Mouse (Mus musculus) splenic B cell, adult 2 months (primary cell): ENCODE measurements at regions not wholly inside any gene's neighbourhood (a gene's known extent, or its start where the extent isn't known, plus 50 kb on each side); places are given as distances from the start of the nearest gene placed in this dataset.
A peak's percentile ranks its signal among the peaks of the same experiment; 100 is the strongest.
"Not testable (repeated sequence)": the region's sequence is repeated elsewhere in the genome, so short reads cannot be mapped to it uniquely, and the experiment has no call there.

Source experiments
- DNase-seq: peaks from one replicate; pipeline ENCODE4 v3.0.0-alpha.2; 2011; ENCODE audit warnings: low read depth, low spot score
- H3K27me3 ChIP-seq: 2 replicates; pipeline ENCODE4 v1.6.1; 2012; ENCODE audit warnings: mild to moderate bottlenecking, low read length, moderate library complexity, mixed read lengths; ENCODE audit not compliant: control insufficient read depth, poor library complexity, insufficient read depth, severe bottlenecking
- H3K36me3 ChIP-seq: 2 replicates; pipeline ENCODE4 v1.6.1; 2012; ENCODE audit warnings: mild to moderate bottlenecking, low read length, moderate library complexity, mixed read lengths; ENCODE audit not compliant: control insufficient read depth, poor library complexity, insufficient read depth, severe bottlenecking

DNA sequence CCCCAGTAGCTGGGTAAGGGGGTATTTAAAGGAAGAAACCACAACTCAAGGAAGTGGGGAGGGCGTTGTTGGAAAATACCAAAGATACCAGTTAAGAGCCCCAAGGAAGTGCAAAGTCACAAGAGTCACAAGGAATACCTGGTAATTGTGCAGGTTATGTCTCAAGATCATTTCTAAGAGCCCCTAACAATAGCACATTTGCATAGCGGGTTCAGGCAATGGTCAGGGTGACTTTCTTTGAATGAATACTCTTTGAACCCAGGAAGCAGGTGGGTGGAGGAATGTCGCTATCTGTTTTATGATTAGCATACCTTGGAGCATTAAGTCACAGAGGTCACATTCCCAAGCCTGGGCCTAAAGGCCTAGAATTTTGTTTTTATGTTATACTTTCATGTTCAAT is 186.7 kb downstream of the Opa1 start:
- not testable (repeated sequence) for H3K27me3 ChIP-seq, DNase-seq, H3K36me3 ChIP-seq

DNA sequence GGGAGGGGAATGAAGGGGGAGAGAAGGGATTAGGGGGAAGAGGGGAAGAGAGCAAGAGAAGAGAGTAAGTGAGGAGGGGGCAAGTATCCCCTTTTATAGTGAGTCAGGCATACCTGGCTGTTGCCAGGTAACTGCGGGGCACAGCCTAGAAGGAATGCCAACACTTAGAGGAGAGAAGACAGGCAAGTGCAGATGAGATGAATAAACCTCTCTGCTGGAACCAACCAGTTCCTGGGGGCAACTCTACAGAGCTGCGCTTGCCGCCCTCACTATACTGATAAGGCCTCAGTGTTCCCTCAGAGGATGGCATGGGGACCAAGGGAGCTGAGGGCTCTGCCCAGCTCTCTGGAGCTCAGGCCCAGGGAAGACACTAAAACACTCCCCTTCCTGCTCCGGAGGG is 192.2 kb downstream of the Opa1 start:
- H3K27me3 ChIP-seq: no peaks in the 10 kb centered on the region; the same call in 1 of the 2 replicates
- no peak for DNase-seq
- no peaks in the 10 kb centered on the region for H3K36me3 ChIP-seq

DNA sequence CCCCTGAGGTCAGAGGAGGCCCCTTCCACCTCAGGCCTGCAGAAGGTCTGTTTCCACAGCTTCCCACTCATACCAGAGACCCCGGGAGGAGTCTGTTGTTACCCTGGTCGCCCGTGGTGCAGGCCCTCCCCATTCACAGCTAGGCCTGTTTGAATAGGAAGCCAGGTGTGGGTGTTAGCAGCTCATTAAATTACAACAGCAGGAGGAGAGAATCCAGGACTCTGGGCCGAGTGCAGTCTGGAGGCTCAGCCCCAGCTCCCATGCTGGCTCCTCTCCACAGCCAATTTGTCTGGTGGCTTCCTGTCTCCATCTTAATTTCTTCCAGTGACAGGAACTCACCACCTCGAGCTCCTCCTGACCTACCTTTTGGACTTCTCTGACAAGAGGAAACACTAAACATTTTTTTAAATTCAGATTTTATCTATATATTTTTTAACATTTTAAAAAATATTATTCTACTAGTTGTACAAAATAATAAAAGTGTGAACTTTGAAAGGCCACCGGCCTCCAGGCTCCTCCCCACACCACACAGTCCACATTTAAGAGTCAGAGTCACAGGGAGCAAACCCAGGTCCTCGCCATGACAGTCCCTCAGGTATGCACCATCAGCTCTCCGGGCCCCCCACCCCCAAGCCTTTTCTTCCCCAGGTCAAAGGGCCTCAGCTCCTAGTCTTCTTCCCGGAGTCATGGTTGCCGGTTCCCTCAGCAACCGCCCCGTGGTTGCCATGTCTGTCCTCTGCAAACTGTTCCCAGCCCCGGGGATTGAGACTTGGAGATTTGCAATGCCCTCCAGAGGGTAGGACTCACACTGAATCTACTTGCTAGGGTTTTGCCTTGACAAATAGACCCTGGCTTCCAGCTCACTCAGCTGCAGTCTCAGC is 192.8 kb downstream of the Opa1 start:
- no peaks in the 10 kb centered on the region; the same call in 1 of the 2 replicates for H3K27me3 ChIP-seq
- no peak for DNase-seq
- no peaks in the 10 kb centered on the region for H3K36me3 ChIP-seq

DNA sequence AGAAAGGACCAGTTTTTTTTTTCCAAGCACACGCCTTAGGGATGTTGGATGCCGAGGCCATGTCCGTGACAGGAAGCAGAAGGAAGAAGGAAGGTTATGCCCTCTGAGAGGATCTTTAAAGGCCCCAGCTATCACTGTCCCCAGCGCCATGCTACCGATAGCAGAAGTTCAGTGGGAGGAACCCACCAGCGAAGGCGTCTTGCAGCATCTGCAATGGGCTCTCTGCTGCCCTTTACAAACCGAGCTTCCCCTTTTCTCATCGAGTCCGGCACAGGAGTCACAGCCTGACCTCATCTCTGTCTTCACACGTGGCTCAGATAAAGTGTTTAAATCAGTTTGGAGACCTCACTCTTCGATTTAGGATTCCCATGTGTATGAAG is 193.5 kb downstream of the Opa1 start:
- H3K27me3 ChIP-seq: no peaks in the 10 kb centered on the region; the same call in 1 of the 2 replicates
- H3K36me3 ChIP-seq: no peaks in the 10 kb centered on the region
- no peak for DNase-seq

DNA sequence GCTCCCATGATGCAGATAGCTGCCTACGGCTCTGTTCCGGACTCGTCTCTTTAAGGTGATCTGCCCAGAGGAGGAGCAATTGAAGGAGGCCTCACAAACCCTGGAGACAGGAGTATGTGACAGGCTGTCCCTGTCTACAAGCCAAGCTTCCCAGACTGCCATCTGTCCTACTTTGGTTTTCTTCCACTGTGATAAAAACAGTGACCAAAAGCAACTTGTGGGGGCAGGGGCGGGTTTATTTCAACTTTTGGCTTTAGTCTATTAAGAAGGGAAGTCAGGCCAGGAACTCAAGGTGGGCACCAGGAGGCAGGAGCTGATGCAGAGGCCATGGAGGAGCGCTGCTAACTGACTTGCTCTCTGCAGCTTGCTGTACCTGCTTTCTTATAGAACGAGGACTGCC is 193.9 kb downstream of the Opa1 start:
- DNase-seq: no peak
- no peaks in the 10 kb centered on the region; the same call in 1 of the 2 replicates for H3K27me3 ChIP-seq
- H3K36me3 ChIP-seq: no peaks in the 10 kb centered on the region

DNA sequence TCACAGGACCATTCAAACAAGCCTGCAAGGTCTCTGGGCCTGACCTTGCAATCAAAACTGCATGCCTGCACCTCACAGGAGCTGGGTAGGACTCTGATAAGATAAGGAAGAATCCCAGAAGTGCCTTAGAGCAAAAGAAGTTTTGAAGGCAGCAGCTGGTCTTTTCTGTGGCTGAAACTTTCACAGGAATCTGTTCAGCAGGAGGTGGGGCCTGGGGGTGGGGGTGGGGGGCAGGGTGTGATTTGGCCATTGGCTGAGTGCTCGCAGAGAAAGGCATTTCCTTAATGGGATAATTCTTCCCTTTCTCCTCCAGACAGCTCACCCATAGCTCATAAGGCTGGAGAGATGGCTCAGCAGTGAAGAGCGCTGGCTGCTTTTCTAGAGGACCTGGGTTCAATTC is 195.8 kb downstream of the Opa1 start:
- no peaks in the 10 kb centered on the region for H3K36me3 ChIP-seq
- DNase-seq: no peak
- no peaks in the 10 kb centered on the region; the same call in 1 of the 2 replicates for H3K27me3 ChIP-seq

DNA sequence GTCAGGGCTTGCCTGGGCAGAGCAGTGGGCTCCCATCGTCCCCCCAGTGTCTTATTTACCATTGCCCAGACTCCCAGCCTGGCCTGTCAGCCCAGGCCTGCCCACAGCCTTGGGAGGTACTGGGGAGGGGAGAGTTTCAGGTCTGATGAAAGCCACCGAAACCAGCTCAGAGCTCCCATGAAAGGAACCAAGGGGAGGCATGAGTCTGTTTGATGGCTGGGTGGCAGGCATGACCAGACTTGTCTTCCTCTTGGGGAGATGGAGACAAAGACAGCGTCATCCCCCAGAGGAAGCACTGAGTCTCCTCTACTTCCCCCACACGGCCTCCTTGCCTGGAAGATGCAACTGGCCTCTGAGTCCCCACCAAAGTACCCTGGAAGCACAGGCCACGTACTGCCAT is 196.7 kb downstream of the Opa1 start:
- DNase-seq: no peak
- H3K27me3 ChIP-seq: no peaks in the 10 kb centered on the region; the same call in 1 of the 2 replicates
- H3K36me3 ChIP-seq: no peaks in the 10 kb centered on the region

DNA sequence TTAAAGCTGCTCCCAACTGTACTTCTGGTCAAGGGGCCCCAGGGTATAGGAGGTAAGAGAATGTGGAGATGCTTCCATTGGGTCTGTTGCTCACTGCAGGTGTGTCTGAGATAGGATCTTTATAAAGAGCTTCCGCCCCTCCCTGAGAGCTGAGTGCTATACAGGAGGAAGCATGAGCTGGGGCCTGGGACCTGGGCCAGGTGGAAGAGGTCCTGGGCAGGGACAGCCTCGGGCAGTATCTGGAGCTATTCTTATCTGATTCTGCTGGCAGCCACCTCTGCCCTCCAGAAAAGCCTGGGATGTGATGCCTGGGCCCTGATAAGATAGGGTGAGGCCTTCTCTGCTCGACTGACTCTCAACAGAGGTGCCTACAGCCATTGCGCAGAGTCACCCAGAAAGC is 203.3 kb downstream of the Opa1 start:
- no peaks in the 10 kb centered on the region for H3K36me3 ChIP-seq
- no peaks in the 10 kb centered on the region; the same call in 1 of the 2 replicates for H3K27me3 ChIP-seq
- DNase-seq: no peak

DNA sequence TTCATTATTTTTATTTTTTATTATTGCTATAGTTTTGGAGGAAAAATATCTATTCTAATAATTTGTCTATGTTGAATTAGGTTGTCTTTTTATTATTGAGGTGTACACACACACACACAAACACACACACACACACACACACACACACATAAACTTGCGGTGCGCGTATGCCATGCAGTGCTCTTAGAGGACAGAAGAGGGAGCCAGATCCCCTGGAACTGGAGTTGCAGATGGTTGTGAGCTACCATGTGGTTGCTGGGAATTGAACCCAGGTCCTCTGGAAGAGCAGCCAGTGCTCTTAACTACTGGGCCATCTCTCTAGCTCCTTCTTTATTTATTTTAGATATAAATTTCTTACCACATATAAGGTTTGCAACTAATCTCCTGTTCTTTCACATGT is 206.0 kb downstream of the Opa1 start:
- peak; percentile 13 for DNase-seq
- Histone ChIP-seq H3K27me3 (no peaks in the 10 kb centered on the region; the same call in 1 of the 2 replicates), H3K36me3 (no peaks in the 10 kb centered on the region)

DNA sequence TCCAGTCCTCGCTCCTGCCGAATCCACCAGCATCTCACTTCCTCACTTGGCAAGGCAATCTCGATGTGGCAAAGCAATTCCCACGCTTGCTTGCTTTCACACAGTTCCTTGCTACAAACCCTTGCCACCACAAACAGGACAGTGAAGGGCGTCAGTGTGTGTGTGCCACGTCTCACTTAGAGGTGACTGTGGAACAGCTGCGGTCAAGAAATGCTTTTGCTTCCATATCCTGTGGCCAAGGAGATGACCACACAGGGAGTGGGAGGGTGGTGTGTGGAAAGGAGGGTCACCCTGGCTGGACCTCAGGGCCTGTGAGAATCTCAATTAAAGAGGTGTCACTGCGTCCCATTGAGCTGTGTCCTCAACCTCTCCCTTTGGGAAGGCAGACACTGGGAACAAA is 207.4 kb downstream of the Opa1 start:
- H3K27me3 ChIP-seq: no peaks in the 10 kb centered on the region; the same call in 1 of the 2 replicates
- no peaks in the 10 kb centered on the region for H3K36me3 ChIP-seq
- DNase-seq: no peak

DNA sequence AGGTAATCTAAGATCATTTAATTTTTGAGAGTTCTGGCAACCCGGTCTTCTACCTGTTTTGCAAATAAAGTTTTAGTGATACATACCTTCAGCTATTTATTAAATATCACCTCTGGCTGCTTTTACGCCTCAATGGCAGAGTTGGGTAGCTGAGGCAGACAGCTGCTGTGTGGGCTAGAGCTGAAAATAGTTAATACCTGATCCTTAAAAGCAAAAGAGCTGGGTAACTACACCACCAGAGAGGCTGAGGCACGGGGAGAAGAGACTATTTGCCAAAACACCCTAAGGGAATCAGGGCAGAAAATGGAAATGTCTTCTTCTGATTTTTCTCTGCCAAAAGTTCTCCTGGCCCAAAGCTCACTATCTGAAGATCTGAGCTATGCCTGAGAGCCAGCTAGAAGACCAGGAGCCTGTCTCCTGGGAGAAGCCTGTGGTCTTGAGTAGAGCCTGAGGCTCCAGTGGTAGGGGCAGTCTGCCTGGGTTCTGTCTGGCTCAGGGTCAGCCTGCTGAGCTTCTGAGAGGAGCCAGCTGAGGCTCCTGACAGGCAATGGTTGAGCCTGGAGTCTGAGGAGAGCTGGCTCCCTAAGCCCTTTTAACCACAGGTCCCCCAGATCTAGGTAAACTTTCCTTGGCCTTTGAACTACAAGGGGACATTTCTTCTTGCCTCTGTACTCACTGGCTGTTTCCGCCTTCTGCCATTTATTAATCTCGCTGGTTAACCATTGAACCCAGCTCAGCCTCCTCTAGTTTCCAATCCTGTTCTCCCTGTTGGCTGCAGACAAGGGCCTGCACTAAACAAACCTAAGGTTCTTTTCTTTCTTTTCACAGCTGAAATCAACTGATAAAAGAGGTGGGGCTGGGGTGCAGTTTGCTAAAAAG is 208.7 kb downstream of the Opa1 start:
- DNase-seq: no peak
- H3K36me3 ChIP-seq: no peaks in the 10 kb centered on the region

DNA sequence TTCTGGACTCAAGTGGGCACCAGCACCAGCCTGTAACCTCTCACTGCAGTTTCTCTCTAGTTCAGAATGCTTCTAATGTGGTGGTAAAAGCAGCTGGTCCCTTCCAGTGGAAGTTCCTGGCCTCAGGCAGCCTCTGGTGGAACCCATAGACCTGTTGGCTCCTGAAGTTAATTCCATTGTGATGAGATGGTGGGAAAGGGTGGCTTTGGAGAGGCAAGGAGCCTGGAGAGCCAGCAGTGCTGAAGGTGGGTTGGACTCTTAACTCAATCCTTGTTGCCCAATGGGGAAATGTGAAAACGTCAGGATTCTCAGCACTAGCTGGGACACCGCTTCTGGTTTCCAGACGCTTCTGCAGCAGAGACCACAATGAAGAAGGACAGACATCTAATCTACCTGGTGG is 210.9 kb downstream of the Opa1 start:
- Histone ChIP-seq H3K36me3 (no peaks in the 10 kb centered on the region), H3K27me3 (no peaks in the 10 kb centered on the region; the same call in 1 of the 2 replicates)
- DNase-seq: no peak

More for the DNA sequence above, 208.7 kb downstream of the Opa1 start:
- H3K27me3 ChIP-seq: no peaks in the 10 kb centered on the region; the same call in 1 of the 2 replicates

DNA sequence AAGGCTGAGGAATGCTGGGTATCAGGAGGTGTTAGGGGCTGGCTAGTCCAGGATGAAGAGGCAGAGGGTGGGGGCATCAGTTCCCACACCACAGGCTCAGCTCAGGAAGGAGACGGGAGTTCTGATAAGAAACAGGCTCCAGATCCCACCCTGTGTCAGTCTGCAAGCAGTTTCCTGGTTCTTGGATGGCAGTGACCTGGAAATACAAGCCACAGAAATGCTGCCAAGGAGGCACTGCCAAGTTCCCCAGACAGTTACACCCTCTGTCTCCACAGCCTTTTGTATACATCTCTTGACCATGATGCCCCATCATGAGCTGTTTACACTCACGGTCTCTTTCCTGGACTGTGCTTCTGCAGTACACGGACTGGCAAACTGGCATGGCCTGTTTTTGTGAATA is 220.1 kb downstream of the Opa1 start:
- H3K36me3 ChIP-seq: no peaks in the 10 kb centered on the region
- no peaks in the 10 kb centered on the region for H3K27me3 ChIP-seq
- no peak for DNase-seq

DNA sequence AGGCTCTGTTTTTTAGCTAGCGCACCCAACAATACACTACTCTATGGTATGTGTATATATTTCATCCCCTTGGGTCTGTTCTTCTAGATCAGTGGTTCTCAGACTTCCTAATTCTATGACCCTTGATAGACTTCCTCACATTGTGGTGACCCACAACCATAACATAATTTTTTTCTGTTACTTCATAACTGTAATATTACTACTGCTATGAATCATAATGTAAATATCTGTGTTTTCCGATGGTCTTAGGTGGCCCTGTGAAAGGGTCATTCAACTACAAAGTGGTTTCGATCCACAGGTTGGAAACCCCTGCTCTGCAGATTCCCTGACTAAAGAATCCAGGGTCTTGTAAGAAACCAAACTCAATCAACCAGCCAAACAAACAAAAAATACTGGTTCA is 220.8 kb downstream of the Opa1 start:
- H3K27me3 ChIP-seq: no peaks in the 10 kb centered on the region
- DNase-seq: peak; percentile 18
- H3K36me3 ChIP-seq: no peaks in the 10 kb centered on the region

DNA sequence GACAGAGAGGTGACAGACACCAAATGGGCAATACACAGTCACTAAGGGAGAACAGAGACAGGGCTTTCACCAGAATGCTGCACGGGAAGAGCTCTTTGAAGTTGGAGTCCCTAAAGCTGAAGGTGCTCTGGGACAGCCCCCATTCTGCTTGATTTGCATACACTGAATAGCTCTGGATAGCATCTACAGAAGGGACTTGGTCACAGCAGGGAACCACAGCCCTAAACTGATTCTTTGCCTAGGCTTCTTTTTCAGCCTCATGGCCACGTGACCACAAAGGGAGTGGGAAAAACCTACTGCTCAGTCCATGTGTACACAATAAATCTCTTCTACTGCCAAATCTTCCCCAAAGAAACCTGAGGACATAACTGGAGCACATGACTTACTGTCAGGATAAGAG is 221.3 kb downstream of the Opa1 start:
- DNase-seq: peak; percentile 67
- Histone ChIP-seq H3K36me3 (no peaks in the 10 kb centered on the region), H3K27me3 (no peaks in the 10 kb centered on the region)
